In genomic region chr11:66905617-66906384, GRCm38 (mm10) we compare ENCODE assay signal across 7 mouse cellular contexts. TPM values are rescaled to one million over a fixed set of nuclear protein-coding genes. Genes with fewer than 3 reads are reported as not detected.
A peak's percentile ranks its signal among the peaks of the same experiment; 100 is the strongest.
DNase-seq lines count a peak whose midpoint lies in the region; ATAC-seq lines count a peak whose summit lies in the region.

No protein-coding gene starts in this region.

- no peak overlapping the region for H3K27ac ChIP-seq in intestine, embryonic 16.5 days (ENCODE audit: low read length)
- H3K27ac ChIP-seq in midbrain, embryonic 11.5 days (ENCODE audit: low read depth, low read length), result no peak overlapping the region

- peaks cover 7% of the 10 kb centered on the region for H3K4me1 ChIP-seq in intestine, embryonic 16.5 days (ENCODE audit: control insufficient read depth, insufficient read depth, low read length)
- peaks cover 4% of the 10 kb centered on the region; the same call in 1 of the 2 replicates for H3K4me1 ChIP-seq in midbrain, embryonic 11.5 days (ENCODE audit: control insufficient read depth, insufficient read depth, low read length)

- WGBS in intestine, embryonic 16.5 days, result 16% methylated on average over 21 of the region's 21 CpGs
- WGBS in midbrain, embryonic 11.5 days, result 17% methylated on average over 21 of the region's 21 CpGs

- peak overlapping the region; percentile 37; the same call in 1 of the 2 replicates for H3K4me2 ChIP-seq in intestine, embryonic 16.5 days (ENCODE audit: low read depth, low read length)
- peak overlapping the region; percentile 31 for H3K4me2 ChIP-seq in midbrain, embryonic 11.5 days

- no peaks in the 10 kb centered on the region for H3K9me3 ChIP-seq in intestine, embryonic 16.5 days (ENCODE audit: control insufficient read depth, low read length)
- H3K9me3 ChIP-seq in midbrain, embryonic 11.5 days (ENCODE audit: control insufficient read depth, low read length), result no peaks in the 10 kb centered on the region

- H3K27me3 ChIP-seq in intestine, embryonic 16.5 days (replicated peaks; ENCODE audit: control insufficient read depth, insufficient read depth, low read length), result no peaks in the 10 kb centered on the region
- H3K27me3 ChIP-seq in midbrain, embryonic 11.5 days (ENCODE audit: control insufficient read depth, insufficient read depth, low read length), result peaks cover 4% of the 10 kb centered on the region; the same call in 1 of the 2 replicates

- peak overlapping the region; percentile 48 for H3K9ac ChIP-seq in intestine, embryonic 16.5 days (ENCODE audit: low read depth, low read length)
- H3K9ac ChIP-seq in midbrain, embryonic 11.5 days (ENCODE audit: low read length), result peak overlapping the region; percentile 48

- intact Hi-C loops in gastrocnemius, postnatal 36 days (cut with DNase I), result loop anchor here (2.0 to 5.0 kb wide), 3 partner anchors 79 to 176 kb away; no protein-coding TSS in a partner anchor
- intact Hi-C loops in left cerebral cortex, postnatal 25 days (cut with DNase I), result loop anchor here (1.0 to 5.0 kb wide), 3 partner anchors 80 to 182 kb away; no protein-coding TSS in a partner anchor

- H3K4me3 ChIP-seq in intestine, embryonic 16.5 days (ENCODE audit: low read length), result 0 out of 2 replicates have a peak overlapping the region, but pooled peaks have one; percentile 17
- no peak overlapping the region for H3K4me3 ChIP-seq in midbrain, embryonic 11.5 days (ENCODE audit: low read depth, low read length)

- peak; percentile 85 for ATAC-seq in intestine, embryonic 16.5 days
- ATAC-seq in midbrain, embryonic 11.5 days (ENCODE audit: low FRiP score), result peak; percentile 86

- DNase-seq in adrenal gland, adult 8-10 months, result peak; percentile 23
- DNase-seq in embryo, embryonic 10.5 days (ENCODE audit: low spot score), result peak; percentile 92
- DNase-seq in gastrocnemius, postnatal 36 days, result peak; percentile 39 to 48
- peak; percentile 69 to 85 for DNase-seq in left cerebral cortex, postnatal 25 days (ENCODE audit: low spot score in 2 of 2)
- DNase-seq in midbrain, embryonic 11.5 days (ENCODE audit: low spot score, missing footprints), result peak; percentile 98
- peak; percentile 37 to 76 for DNase-seq in spleen, postnatal 10 days (ENCODE audit: low spot score in 2 of 2)

- H3K36me3 ChIP-seq in intestine, embryonic 16.5 days (ENCODE audit: control insufficient read depth, insufficient read depth, low read length), result no peaks in the 10 kb centered on the region
- no peaks in the 10 kb centered on the region for H3K36me3 ChIP-seq in midbrain, embryonic 11.5 days (ENCODE audit: control insufficient read depth, insufficient read depth, low read length)

RNA-seq across cellular contexts. Expression of gene Pirt, which starts 6.0 kb away (rescaled TPM):
- 10 to 100 TPM in 3 of 4 experiments, 1 to 10 TPM in 1; 9.3 to 20.8 (median 14.1) TPM for total RNA-seq in adrenal gland, adult 8-10 months (2022)
- under 1 TPM in 1 of 2 experiments, not detected in 1; 0.13 TPM for total RNA-seq in gastrocnemius, postnatal 36 days (2021)
- polyA plus RNA-seq in intestine, embryonic 16.5 days (2015; fragmentation: Nextera tagmentation; extraction: Ambion mirVana), result 6.7 and 6.8 TPM in 2 replicates
- under 1 TPM; 0.11 to 0.14 TPM for total RNA-seq in left cerebral cortex, postnatal 25 days (2021)
- polyA plus RNA-seq in midbrain, embryonic 11.5 days (2014; fragmentation: Nextera tagmentation; extraction: Ambion mirVana), result 0.40 and 0.60 TPM in 2 replicates

RNA-seq across cellular contexts. Expression of gene Tmem238l, which starts 50.6 kb away (rescaled TPM):
- not detected for total RNA-seq in adrenal gland, adult 8-10 months (2022)
- not detected for total RNA-seq in gastrocnemius, postnatal 36 days (2021)
- 2.2 and 2.8 TPM in 2 replicates for polyA plus RNA-seq in intestine, embryonic 16.5 days (2015; fragmentation: Nextera tagmentation; extraction: Ambion mirVana)
- total RNA-seq in left cerebral cortex, postnatal 25 days (2021), result not detected
- polyA plus RNA-seq in midbrain, embryonic 11.5 days (2014; fragmentation: Nextera tagmentation; extraction: Ambion mirVana), result not detected in 2 replicates

Comparison
In these comparisons a context has a peak if more than half of its experiments do, and no peak if none do; other contexts are left out.
1. DNase-seq: peak in every context shown above with its lines; median percentile 98 in midbrain, embryonic 11.5 days; 92 in embryo, embryonic 10.5 days; 77 in left cerebral cortex, postnatal 25 days; 56 in spleen, postnatal 10 days; 44 in gastrocnemius, postnatal 36 days; 23 in adrenal gland, adult 8-10 months.
2. RNA of gene Pirt, which starts 6.0 kb away (total RNA-seq): 9.3 to 20.8 TPM in adrenal gland, adult 8-10 months; 0.11 to 0.14 TPM in left cerebral cortex, postnatal 25 days and 0.13 TPM in gastrocnemius, postnatal 36 days; every median in the first group is over 4 times any median in the second.